Mouse (Mus musculus) myocyte (in vitro differentiated cells): ENCODE measurements around the gene Dcun1d3.

Experiments used
- CEBPB ChIP-seq: IDR thresholded peaks from 2 replicates; pipeline ENCODE4 v1.6.1; 2011; ENCODE audit warnings: mild to moderate bottlenecking, moderate library complexity; ENCODE audit not compliant: poor library complexity, insufficient read depth, severe bottlenecking
- E2F4 ChIP-seq: IDR thresholded peaks from one replicate; pipeline ENCODE4 v1.6.1; 2011; ENCODE audit warnings: mild to moderate bottlenecking, control low read depth, moderate library complexity; ENCODE audit not compliant: insufficient read depth
- MAX ChIP-seq: IDR thresholded peaks from one replicate; pipeline ENCODE4 v1.6.1; 2011; ENCODE audit warnings: low read depth, mild to moderate bottlenecking, control low read depth
- POLR2A ChIP-seq: IDR thresholded peaks from one replicate; pipeline ENCODE4 v1.6.1; 2011; ENCODE audit warnings: low read depth, mild to moderate bottlenecking, control low read depth, moderate library complexity; ENCODE audit not compliant: insufficient read length
- REST ChIP-seq: IDR thresholded peaks from one replicate; pipeline ENCODE4 v1.6.1; 2011; ENCODE audit warnings: mild to moderate bottlenecking, control low read depth, moderate library complexity; ENCODE audit not compliant: insufficient read depth, insufficient read length
- TCF3 ChIP-seq: IDR thresholded peaks from one replicate; pipeline ENCODE4 v1.6.1; 2011; ENCODE audit warnings: low read depth, control low read depth; ENCODE audit not compliant: insufficient read length
- USF1 ChIP-seq: IDR thresholded peaks from one replicate; pipeline ENCODE4 v1.6.1; 2011; ENCODE audit warnings: low read depth, mild to moderate bottlenecking, control low read depth, moderate library complexity

- no peak for TF ChIP-seq REST
- TF ChIP-seq POLR2A: no peak
- no peak for TF ChIP-seq USF1
- no peak for TF ChIP-seq MAX
- no peak for TF ChIP-seq E2F4
- peak; percentile 87 for TF ChIP-seq CEBPB
- TF ChIP-seq TCF3: no peak
Observed at GRCm38 (mm10) chr7:119850737-119851136, 45.4 kb downstream of the Dcun1d3 start.
